Mouse (Mus musculus) R1 (cell line): ENCODE data around the gene Ltbp3.
A peak's percentile ranks its signal among the peaks of the same experiment; 100 is the strongest.
"Not testable (repeated sequence)": the region's sequence is repeated elsewhere in the genome, so short reads cannot be mapped to it uniquely, and the experiment has no call there.

Experiments used
- DNase-seq: peaks from one replicate; pipeline ENCODE4 v3.0.0-alpha.2; 2018; ENCODE audit warnings: low read depth, low spot score

Ltbp3 gene

GRCm38 (mm10) chr19:5791329-5791728 is 50.6 kb downstream of the Ltbp3 start:
- no peak for DNase-seq

- peak; percentile 80 for DNase-seq
These were observed 52.4 kb downstream of the Ltbp3 start for GRCm38 (mm10) chr19:5793116-5793515.

GRCm38 (mm10) chr19:5793917-5794770 is 53.4 kb downstream of the Ltbp3 start:
- DNase-seq = not testable (repeated sequence)

GRCm38 (mm10) chr19:5794771-5795576 is 54.3 kb downstream of the Ltbp3 start:
- peak; percentile 76 for DNase-seq

GRCm38 (mm10) chr19:5795668-5796572 is 55.2 kb downstream of the Ltbp3 start:
- DNase-seq = peak; percentile 27

GRCm38 (mm10) chr19:5796573-5797111 is 55.9 kb downstream of the Ltbp3 start:
- DNase-seq = peak; percentile 44

GRCm38 (mm10) chr19:5797381-5798111 is 56.8 kb downstream of the Ltbp3 start:
- DNase-seq = peak; percentile 63

GRCm38 (mm10) chr19:5798700-5799479 is 58.2 kb downstream of the Ltbp3 start:
- peak; percentile 33 for DNase-seq

GRCm38 (mm10) chr19:5799566-5800349 is 59.1 kb downstream of the Ltbp3 start:
- DNase-seq = peak; percentile 68

- DNase-seq = no peak
These were observed 59.6 kb downstream of the Ltbp3 start for GRCm38 (mm10) chr19:5800350-5800631.

GRCm38 (mm10) chr19:5800632-5801431 is 60.1 kb downstream of the Ltbp3 start:
- DNase-seq = peak; percentile 50

- no peak for DNase-seq
These were observed 60.8 kb downstream of the Ltbp3 start for GRCm38 (mm10) chr19:5801432-5801964.

- peak; percentile 94 for DNase-seq
These were observed 61.5 kb downstream of the Ltbp3 start for GRCm38 (mm10) chr19:5802011-5802786.

GRCm38 (mm10) chr19:5802787-5803040 is 62.0 kb downstream of the Ltbp3 start:
- DNase-seq = no peak

GRCm38 (mm10) chr19:5803041-5803880 is 62.6 kb downstream of the Ltbp3 start:
- DNase-seq = peak; percentile 99

- no peak for DNase-seq
These were observed 63.2 kb downstream of the Ltbp3 start for GRCm38 (mm10) chr19:5803881-5804279.
